Mouse (Mus musculus): Measurements from ENCODE around the gene Pah. TPM values are rescaled to one million over a fixed set of nuclear protein-coding genes. Genes with fewer than 3 reads are reported as not detected.

Gene Pah
- polyA plus RNA-seq (2015; fragmentation: Illumina TruSeq; extraction: RNeasy Lipid Tissue Mini Kit (QIAGEN cat#74804); ENCODE audit: insufficient read depth, low read depth, low replicate concordance), result 24.2 TPM

DNA sequence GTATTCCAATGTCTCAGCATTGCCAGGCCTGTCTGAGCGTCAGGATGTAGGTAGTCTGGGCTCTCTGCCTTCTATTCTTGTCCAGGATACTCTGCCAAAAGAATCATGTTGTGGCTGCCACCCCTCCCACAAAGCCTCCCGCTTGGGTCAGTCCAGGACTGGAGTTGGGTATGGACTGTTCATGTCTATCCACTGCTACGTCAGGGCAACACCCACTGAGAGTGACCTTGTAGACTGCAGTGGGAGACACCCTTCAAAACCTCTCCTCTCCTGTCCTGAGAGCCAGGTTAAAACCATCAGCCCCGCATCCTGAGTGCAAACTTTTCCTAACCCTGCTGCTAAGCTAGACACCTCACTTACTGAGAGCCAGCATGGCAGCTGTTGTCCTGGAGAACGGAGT is at the start of gene Pah:
Pah (plus strand) TSS at position 150 of the 400 bp plus-strand sequence.

DNA sequence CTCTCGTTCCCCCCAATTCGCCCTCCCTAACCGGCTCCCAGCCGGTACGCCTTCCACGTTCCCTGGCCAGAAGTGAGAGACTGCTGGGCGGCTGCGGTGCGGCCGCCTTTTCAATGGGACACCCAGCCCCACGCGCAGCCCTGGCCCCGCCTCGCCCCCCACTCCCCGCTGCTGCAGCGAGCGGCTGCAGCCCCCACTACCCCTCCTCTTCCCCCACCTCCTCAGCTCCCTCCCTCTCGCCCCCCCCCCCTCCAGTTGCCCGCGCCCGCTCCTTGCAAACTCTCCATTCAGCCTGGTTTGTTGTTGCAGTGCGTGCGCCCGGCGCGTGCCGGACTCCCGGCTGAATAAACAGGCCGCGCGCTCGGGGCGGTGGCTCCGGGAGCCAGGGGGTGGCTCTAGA is 28.0 kb upstream of the Pah start, which contains the start of gene Ascl1:
Ascl1 (minus strand) TSS at position 85 of the 400 bp plus-strand sequence.

Other genes starting within 250 kb of the Pah start
- not detected for gene Ascl1, start 28.1 kb upstream of the Pah start, polyA plus RNA-seq (2015; fragmentation: Illumina TruSeq; extraction: RNeasy Lipid Tissue Mini Kit (QIAGEN cat#74804); ENCODE audit: insufficient read depth, low read depth, low replicate concordance)